Mouse (Mus musculus): ENCODE results near the gene Gm28372.

The Gm28372 gene

GRCm38 (mm10) chr2:130412775-130413174 lies 7.7 kb downstream of the Gm28372 start:
- DNase-seq, result no peak

- no peak for DNase-seq
Measured at GRCm38 (mm10) chr2:130414094-130414856, 9.2 kb downstream of the Gm28372 start.

GRCm38 (mm10) chr2:130421781-130422620 lies 17.0 kb downstream of the Gm28372 start:
- DNase-seq, result no peak

- DNase-seq, result peak; percentile 70 to 72
Measured at GRCm38 (mm10) chr2:130423397-130424125, 18.5 kb downstream of the Gm28372 start.

- DNase-seq, result peak; percentile 85
Measured at GRCm38 (mm10) chr2:130424126-130424853, 19.3 kb downstream of the Gm28372 start, which contains the start of the genes Vps16 and Pced1a. Gene Vps16 (plus strand): TSS chr2:130424339. Gene Pced1a (minus strand): TSS chr2:130424701.

- DNase-seq, result no peak
Measured at GRCm38 (mm10) chr2:130425112-130425511, 20.1 kb downstream of the Gm28372 start.

- no peak for DNase-seq
Measured at GRCm38 (mm10) chr2:130429851-130430250, 24.8 kb downstream of the Gm28372 start.

GRCm38 (mm10) chr2:130430484-130430883 lies 25.4 kb downstream of the Gm28372 start:
- DNase-seq, result no peak

- no peak for DNase-seq
Measured at GRCm38 (mm10) chr2:130432157-130432556, 27.1 kb downstream of the Gm28372 start.

- DNase-seq, result no peak
Measured at GRCm38 (mm10) chr2:130433152-130433551, 28.1 kb downstream of the Gm28372 start.

GRCm38 (mm10) chr2:130436769-130437168 lies 31.7 kb downstream of the Gm28372 start:
- no peak for DNase-seq

GRCm38 (mm10) chr2:130438861-130439260 lies 33.8 kb downstream of the Gm28372 start:
- DNase-seq, result no peak

GRCm38 (mm10) chr2:130439840-130440480 lies 34.9 kb downstream of the Gm28372 start:
- no peak for DNase-seq

GRCm38 (mm10) chr2:130442162-130442561 lies 37.1 kb downstream of the Gm28372 start:
- DNase-seq, result no peak

GRCm38 (mm10) chr2:130448449-130448848 lies 43.4 kb downstream of the Gm28372 start:
- DNase-seq, result no peak

- no peak for DNase-seq
Measured at GRCm38 (mm10) chr2:130449021-130449793, 44.2 kb downstream of the Gm28372 start.

GRCm38 (mm10) chr2:130449794-130450433 lies 44.9 kb downstream of the Gm28372 start, which contains the start of gene Ptpra:
Gene Ptpra (plus strand): TSS chr2:130450278.
- DNase-seq, result peak; percentile 85

GRCm38 (mm10) chr2:130450434-130450796 lies 45.4 kb downstream of the Gm28372 start:
- DNase-seq, result peak; percentile 60 to 66

GRCm38 (mm10) chr2:130451086-130451726 lies 46.2 kb downstream of the Gm28372 start:
- DNase-seq, result no peak

- no peak for DNase-seq
Measured at GRCm38 (mm10) chr2:130451727-130452090, 46.7 kb downstream of the Gm28372 start.

Measured in thymus, adult 18-20 months (tissue).